ENCODE assay signal across 16 mouse cellular contexts in the genomic region with DNA sequence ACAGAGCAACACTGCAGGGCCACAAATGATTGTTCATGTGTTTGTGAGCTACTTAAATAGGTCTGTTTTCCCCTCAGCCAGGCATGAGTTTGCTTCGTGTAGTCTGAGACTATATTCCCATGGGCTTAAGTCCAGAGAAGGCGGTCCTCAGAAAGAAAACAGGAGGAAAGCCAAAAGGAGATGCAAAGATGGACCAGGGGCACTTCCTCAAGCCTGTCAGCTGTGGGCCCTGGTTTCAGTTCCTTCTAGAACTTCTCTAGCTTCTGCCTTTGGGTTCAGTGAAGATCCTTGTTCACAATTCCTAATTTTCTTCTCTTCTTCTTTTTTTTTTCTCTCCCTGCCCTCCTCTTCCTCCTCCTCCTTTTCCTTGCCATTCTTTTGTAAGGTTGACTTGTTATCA. TPM values are rescaled to one million over a fixed set of nuclear protein-coding genes. Genes with fewer than 3 reads are reported as not detected.
DNase-seq lines count a peak whose midpoint lies in the region; ATAC-seq and TF ChIP-seq lines count a peak whose summit lies in the region.
"Had no signal": no experiment of that assay in that cellular context is flagged by ENCODE, and none has a peak within 500 bp of the region (broad histone marks: within the 10 kb centered on the region; RNA-seq: fewer than 3 reads in every experiment).

No protein-coding gene starts in this region.

- no peak overlapping the region for H3K4me2 ChIP-seq in liver, embryonic 16.5 days (ENCODE audit: low read depth, low read length)
- H3K4me2 ChIP-seq in liver, embryonic 11.5 days, result no peak overlapping the region
- H3K4me2 ChIP-seq: forebrain, embryonic 13.5 days; limb, embryonic 13.5 days; neural tube, embryonic 12.5 days had no signal

- no peak for TF ChIP-seq CTCF in heart, adult 2 months (IDR thresholded peaks at IDR 0.05)

- peak in 1 of 2 experiments; percentile 34 for DNase-seq in heart, adult 2 months
- no peak for DNase-seq in heart, postnatal 10 days
- no peak for DNase-seq in liver, embryonic 11.5 days (ENCODE audit: low spot score)
- DNase-seq in brain, adult 2 months (ENCODE audit: low read depth, low spot score), result peak; percentile 55
- no peak for DNase-seq in cerebellum, postnatal 4 days (ENCODE audit: low spot score in 2 of 2)
- DNase-seq in cerebellum, postnatal 25 days, result no peak
- DNase-seq: cerebellum, adult 11-12 months; gastrocnemius, postnatal 36 days; kidney, adult 9 months; thymus, postnatal 36 days had no signal

- no peaks in the 10 kb centered on the region for H3K27me3 ChIP-seq in heart, adult 2 months (ENCODE audit: control insufficient read depth, insufficient read depth, low read length)
- H3K27me3 ChIP-seq in liver, embryonic 16.5 days (ENCODE audit: control insufficient read depth, insufficient read depth, low read depth, low read length), result no peaks in the 10 kb centered on the region
- no peaks in the 10 kb centered on the region for H3K27me3 ChIP-seq in liver, embryonic 11.5 days (replicated peaks; ENCODE audit: control insufficient read depth, insufficient read depth, low read length)
- H3K27me3 ChIP-seq: forebrain, embryonic 13.5 days; limb, embryonic 13.5 days; neural tube, embryonic 12.5 days had no signal

- no peaks in the 10 kb centered on the region for H3K9me3 ChIP-seq in liver, embryonic 16.5 days (replicated peaks; ENCODE audit: control insufficient read depth, low read length)
- no peaks in the 10 kb centered on the region for H3K9me3 ChIP-seq in liver, embryonic 11.5 days (ENCODE audit: control insufficient read depth, low read length)
- H3K9me3 ChIP-seq: forebrain, embryonic 13.5 days; limb, embryonic 13.5 days; neural tube, embryonic 12.5 days had no signal

- H3K4me3 ChIP-seq in heart, adult 2 months, result no peak overlapping the region
- no peak overlapping the region for H3K4me3 ChIP-seq in liver, embryonic 16.5 days (ENCODE audit: low read depth, low read length)
- no peak overlapping the region for H3K4me3 ChIP-seq in liver, embryonic 11.5 days (ENCODE audit: low read depth, low read length)
- H3K4me3 ChIP-seq: forebrain, embryonic 13.5 days; limb, embryonic 13.5 days; neural tube, embryonic 12.5 days had no signal

- H3K4me1 ChIP-seq in heart, adult 2 months (ENCODE audit: control insufficient read depth, insufficient read depth, low read length), result no peaks in the 10 kb centered on the region; the same call in 1 of the 2 replicates
- no peaks in the 10 kb centered on the region for H3K4me1 ChIP-seq in liver, embryonic 16.5 days (ENCODE audit: control insufficient read depth, low read depth, low read length)
- no peaks in the 10 kb centered on the region for H3K4me1 ChIP-seq in liver, embryonic 11.5 days (replicated peaks; ENCODE audit: control insufficient read depth, insufficient read depth, low read length)
- H3K4me1 ChIP-seq: forebrain, embryonic 13.5 days; limb, embryonic 13.5 days; neural tube, embryonic 12.5 days had no signal

- TF ChIP-seq EP300 in heart, adult 2 months (IDR thresholded peaks at IDR 0.05; ENCODE audit: insufficient read depth, low read depth, low read length), result no peak

- WGBS in heart, adult 2 months, result 22% methylated on average over 2 of the region's 2 CpGs
- 46% methylated on average over 2 of the region's 2 CpGs for WGBS in liver, embryonic 16.5 days (ENCODE audit: insufficient replicate concordance)
- 69% methylated on average over 2 of the region's 2 CpGs for WGBS in liver, embryonic 11.5 days

- H3K9ac ChIP-seq in heart, adult 2 months (ENCODE audit: low read depth, low read length), result peak overlapping the region; percentile 38; the same call in 1 of the 2 replicates
- H3K9ac ChIP-seq in liver, embryonic 16.5 days (ENCODE audit: low read depth, low read length), result no peak overlapping the region
- H3K9ac ChIP-seq in liver, embryonic 11.5 days (ENCODE audit: low read depth, low read length), result no peak overlapping the region
- H3K9ac ChIP-seq: forebrain, embryonic 13.5 days; limb, embryonic 13.5 days; neural tube, embryonic 12.5 days had no signal

- no peak overlapping the region; the same call in 1 of the 2 replicates for H3K27ac ChIP-seq in heart, adult 2 months
- 0 out of 2 replicates have a peak overlapping the region, but pooled peaks have one; percentile 42 for H3K27ac ChIP-seq in liver, embryonic 16.5 days (ENCODE audit: low read length)
- no peak overlapping the region for H3K27ac ChIP-seq in liver, embryonic 11.5 days (ENCODE audit: low read depth, low read length)
- H3K27ac ChIP-seq: forebrain, embryonic 13.5 days; limb, embryonic 13.5 days; neural tube, embryonic 12.5 days had no signal

- no peak for ATAC-seq in liver, embryonic 16.5 days (ENCODE audit: low read depth)
- no peak for ATAC-seq in liver, embryonic 11.5 days (replicated peaks; ENCODE audit: low FRiP score)
- peak; percentile 60 for ATAC-seq in neutrophil, adult 5-6 weeks (ENCODE audit: extremely low read depth, insufficient number of reproducible peaks, low FRiP score, poor library complexity, severe bottlenecking)
- ATAC-seq: forebrain, embryonic 13.5 days; inflammation-experienced regulatory T-cells, adult 6 months had no signal

- no peaks in the 10 kb centered on the region for H3K79me2 ChIP-seq in heart, adult 2 months (replicated peaks; ENCODE audit: control insufficient read depth, insufficient read depth, low read length)

- no peaks in the 10 kb centered on the region for H3K36me3 ChIP-seq in heart, adult 2 months (ENCODE audit: control insufficient read depth, insufficient read depth, low read length)
- H3K36me3 ChIP-seq in liver, embryonic 16.5 days (ENCODE audit: control insufficient read depth, insufficient read depth), result no peaks in the 10 kb centered on the region
- no peaks in the 10 kb centered on the region for H3K36me3 ChIP-seq in liver, embryonic 11.5 days (ENCODE audit: control insufficient read depth, insufficient read depth, low read length)
- H3K36me3 ChIP-seq: limb, embryonic 13.5 days; neural tube, embryonic 12.5 days had no signal

- no peak for TF ChIP-seq POLR2A in heart, adult 2 months (IDR thresholded peaks at IDR 0.05; ENCODE audit: insufficient read depth, low read depth, low read length)

- intact Hi-C loops in heart, adult 2 months (cut with DNase I), result no loop called here
- intact Hi-C loops in heart, postnatal 10 days (cut with DNase I), result no loop called here

RNA-seq across cellular contexts. Expression of gene Tmem170b, which starts 9.0 kb away (rescaled TPM):
- total RNA-seq in heart, adult 2 months (2021), result 10 to 100 TPM; 22.0 to 27.1 TPM
- polyA plus RNA-seq in heart, adult 2 months (2012; rRNA removed), result 3.6 and 7.1 TPM in 2 replicates
- total RNA-seq in heart, postnatal 10 days (2021), result 10 to 100 TPM; 18.6 to 18.8 TPM
- 6.2 and 6.3 TPM in 2 replicates for polyA plus RNA-seq in liver, embryonic 16.5 days (2015; fragmentation: Nextera tagmentation; extraction: Ambion mirVana)
- polyA plus RNA-seq in liver, embryonic 11.5 days (2014; fragmentation: Nextera tagmentation; extraction: Ambion mirVana), result 11.4 and 12.1 TPM in 2 replicates
- total RNA-seq in neutrophil, adult 5-6 weeks (2017), result 21.0 and 22.5 TPM in 2 replicates
